Mouse (Mus musculus) stomach, postnatal 0 days (tissue): ENCODE data around the gene Endov. TPM values are rescaled to one million over a fixed set of nuclear protein-coding genes. Genes with fewer than 3 reads are reported as not detected.

Source experiments
- ATAC-seq: fragments of 200-750 bp; cut with Nextera tagmentation; 2 replicates; pipeline ENCODE4 v1.8.0; 2017; ENCODE audit not compliant: low FRiP score, low TSS enrichment
- DNase-seq: peaks from one replicate; pipeline ENCODE4 v3.0.0-alpha.2; 2016; ENCODE audit warnings: low spot score
- H3K27ac ChIP-seq: fragments of 300-500 bp; sonication (generic); replicated peaks from 2 replicates; pipeline ENCODE4 v1.5.1; 2014; ENCODE audit warnings: mild to moderate bottlenecking, control low read depth
- H3K27me3 ChIP-seq: fragments of 300-500 bp; sonication (generic); 2 replicates; pipeline ENCODE4 v1.6.1; 2014; ENCODE audit warnings: low read length; ENCODE audit not compliant: control insufficient read depth, insufficient read depth
- H3K36me3 ChIP-seq: fragments of 300-500 bp; sonication (generic); 2 replicates; pipeline ENCODE4 v1.6.1; 2014; ENCODE audit warnings: low read length, mixed read lengths; ENCODE audit not compliant: control insufficient read depth, insufficient read depth
- H3K4me1 ChIP-seq: fragments of 300-500 bp; sonication (generic); replicated peaks from 2 replicates; pipeline ENCODE4 v1.6.1; 2014; ENCODE audit warnings: antibody characterized with exemption; ENCODE audit not compliant: control insufficient read depth, insufficient read depth
- H3K4me2 ChIP-seq: fragments of 300-500 bp; sonication (generic); replicated peaks from 2 replicates; pipeline ENCODE4 v1.6.1; 2014; ENCODE audit warnings: low read depth, mild to moderate bottlenecking, control low read depth, moderate library complexity
- H3K4me3 ChIP-seq: fragments of 300-500 bp; sonication (generic); 2 replicates; pipeline ENCODE4 v1.5.1; 2014; ENCODE audit warnings: low read depth, low read length, control low read depth
- H3K9ac ChIP-seq: fragments of 300-500 bp; sonication (generic); 2 replicates; pipeline ENCODE4 v1.6.1; 2014; ENCODE audit warnings: mild to moderate bottlenecking, low read length, control low read depth, mixed read lengths
- H3K9me3 ChIP-seq: fragments of 300-500 bp; sonication (generic); 2 replicates; pipeline ENCODE4 v1.6.1; 2016; ENCODE audit warnings: low read length; ENCODE audit not compliant: control insufficient read depth
- CTCF ChIP-seq: IDR thresholded peaks from 2 replicates; pipeline ENCODE4 v1.5.1; 2016; ENCODE audit warnings: antibody characterized with exemption, low read depth, mild to moderate bottlenecking, moderate library complexity
- EP300 ChIP-seq: optimal IDR thresholded peaks from 2 replicates; pipeline ENCODE3; 2016; ENCODE audit warnings: antibody characterized with exemption
- WGBS: fragments of 180-500 bp; shearing (Covaris S2); extraction: QIAGEN DNeasy Blood & Tissue Kit; methylation state at CpG from one replicate; pipeline ENCODE4 v1.1.7; 2014; 5-methylcytosine and 5-hydroxymethylcytosine counted together
- polyA plus RNA-seq: library from polyadenylated mRNA; unstranded; fragments of >200 nt; fragmentation: Nextera tagmentation; extraction: Ambion mirVana; gene quantifications from 2 replicates; pipeline ENCODE4 v1.2.1, GENCODE M21; 2015

Gene Endov
- polyA plus RNA-seq, 1 experiment from 2014 or later, result 9.2 TPM

DNA sequence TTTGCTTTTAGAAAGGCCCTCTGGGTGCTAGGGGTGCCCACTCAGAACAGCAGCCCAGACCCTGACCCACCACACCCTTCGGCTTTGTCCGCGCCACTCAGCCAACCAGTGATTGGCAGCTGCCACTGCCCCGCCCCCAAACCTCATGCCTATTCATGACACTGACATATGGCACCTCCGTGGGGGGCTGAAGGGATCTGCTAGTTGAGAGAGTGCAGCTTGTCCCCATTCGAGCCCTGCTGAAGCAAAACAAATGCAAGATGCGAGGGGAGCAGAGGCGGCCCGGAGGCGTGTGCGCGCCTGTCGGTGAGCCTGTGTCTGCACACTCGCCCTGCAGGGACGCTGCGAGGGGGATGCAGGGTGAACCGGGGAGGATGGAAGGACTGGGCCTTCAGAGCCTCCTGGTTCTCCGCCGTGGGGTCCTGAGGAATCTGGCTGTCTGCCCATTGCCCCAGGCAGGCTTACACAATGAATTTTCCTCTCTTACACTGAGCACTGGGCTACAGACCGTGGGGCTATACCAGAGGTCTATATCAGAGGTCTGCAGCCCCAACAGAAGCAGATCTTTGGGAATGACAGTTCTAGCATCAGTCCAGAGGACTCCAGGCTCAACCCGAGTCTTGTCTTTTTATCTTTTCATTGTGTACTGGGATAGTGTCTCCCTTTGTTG lies 24.0 kb downstream of the Endov start:
- Histone ChIP-seq H3K9ac (no peak overlapping the region), H3K36me3 (no peaks in the 10 kb centered on the region), H3K4me3 (no peak overlapping the region), H3K9me3 (no peaks in the 10 kb centered on the region), H3K4me1 (no peaks in the 10 kb centered on the region), H3K27me3 (no peaks in the 10 kb centered on the region), H3K27ac (no peak overlapping the region), H3K4me2 (no peak overlapping the region)
- ATAC-seq (no peak), DNase-seq (no peak)
- no peak for TF ChIP-seq EP300
- TF ChIP-seq CTCF, result peak; percentile 45
- 7% methylated on average over 21 of the region's 21 CpGs for WGBS

DNA sequence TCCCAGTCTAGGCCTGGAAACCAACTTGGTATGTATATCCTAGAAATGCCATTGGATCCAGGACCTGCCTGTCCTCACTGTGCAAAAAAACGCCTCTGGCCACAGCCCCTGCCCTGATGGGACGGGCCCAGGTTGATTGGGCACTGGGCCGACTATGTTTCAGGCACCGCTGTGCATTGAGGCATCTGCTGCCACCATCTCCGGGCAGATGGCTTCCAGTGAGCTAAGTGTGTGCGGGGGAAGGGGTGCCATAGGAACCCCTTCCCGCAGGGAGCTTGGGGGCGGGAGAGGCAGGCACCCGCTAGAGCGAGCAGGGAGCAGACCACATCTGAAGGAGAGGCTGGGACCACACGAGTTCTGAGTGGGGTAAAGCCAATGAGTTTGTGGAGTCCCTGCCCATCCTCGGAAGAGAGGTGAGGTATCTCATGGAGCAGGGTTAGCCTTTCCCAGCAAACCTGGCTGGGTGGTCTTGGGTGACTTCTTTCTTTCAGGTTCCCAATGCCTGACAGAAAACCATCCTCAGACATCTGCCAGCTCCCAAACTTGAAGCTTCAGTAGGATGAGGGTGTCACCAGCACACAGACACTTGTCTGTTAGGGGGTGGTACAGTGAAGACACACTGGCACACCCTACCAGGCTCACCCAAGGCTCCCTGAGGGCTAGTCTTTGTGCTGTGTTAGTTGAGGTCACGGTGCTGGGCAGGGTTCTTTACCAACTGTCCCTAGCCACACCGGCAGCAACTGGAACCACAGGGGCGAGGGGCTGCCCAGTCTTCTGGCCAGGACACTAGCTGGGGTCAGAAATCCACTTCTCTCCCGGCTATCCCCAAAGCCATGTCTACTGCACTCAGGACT lies 24.9 kb downstream of the Endov start:
- TF ChIP-seq CTCF (no peak), EP300 (no peak)
- Histone ChIP-seq H3K36me3 (no peaks in the 10 kb centered on the region), H3K27ac (no peak overlapping the region), H3K4me2 (no peak overlapping the region), H3K4me3 (no peak overlapping the region), H3K4me1 (no peaks in the 10 kb centered on the region), H3K9me3 (no peaks in the 10 kb centered on the region), H3K9ac (peak overlapping the region; percentile 45; the same call in 1 of the 2 replicates), H3K27me3 (no peaks in the 10 kb centered on the region)
- 79% methylated on average over 16 of the region's 16 CpGs for WGBS
- ATAC-seq (no peak), DNase-seq (no peak)

DNA sequence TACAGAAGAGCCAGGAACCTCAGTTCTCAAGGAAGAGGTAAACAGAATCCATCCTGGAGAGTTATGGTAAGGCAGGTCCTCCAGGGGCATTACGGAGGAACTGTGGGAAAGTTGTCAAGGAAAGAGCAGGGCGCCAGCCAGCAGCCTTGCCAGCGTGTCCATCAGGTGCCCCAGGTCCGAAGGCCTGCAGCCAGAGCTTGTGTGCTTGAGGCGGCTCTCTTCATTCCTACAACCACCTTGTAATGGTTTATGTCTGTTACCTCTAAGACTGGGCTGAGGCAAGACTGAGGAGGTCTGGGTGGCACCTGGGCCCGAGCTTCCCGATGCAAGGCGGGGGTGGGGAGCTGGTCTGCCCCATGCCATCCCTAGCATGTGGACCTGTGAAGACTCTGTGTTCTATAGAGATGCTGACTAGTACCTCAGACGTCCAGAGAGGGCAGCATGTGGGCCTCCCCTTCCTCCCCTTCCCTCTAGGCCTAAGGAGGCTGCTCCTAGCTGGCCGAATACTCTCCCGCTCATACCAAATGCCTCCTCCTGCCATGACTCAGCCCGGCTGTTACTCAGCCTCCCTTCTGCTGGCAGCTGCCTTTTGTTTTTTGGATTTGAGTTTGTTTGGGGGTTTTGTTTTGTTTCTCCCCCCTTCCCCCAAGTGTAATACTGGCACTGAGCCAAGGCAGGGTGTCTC lies 25.7 kb downstream of the Endov start:
- no peaks in the 10 kb centered on the region for H3K27me3 ChIP-seq
- H3K4me2 ChIP-seq, result no peak overlapping the region
- H3K9me3 ChIP-seq, result no peaks in the 10 kb centered on the region
- H3K4me1 ChIP-seq, result no peaks in the 10 kb centered on the region
- peak; percentile 31 for DNase-seq
- no peaks in the 10 kb centered on the region for H3K36me3 ChIP-seq
- H3K4me3 ChIP-seq, result no peak overlapping the region
- TF ChIP-seq CTCF, result peak; percentile 56
- no peak for TF ChIP-seq EP300
- H3K9ac ChIP-seq, result no peak overlapping the region
- WGBS, result 63% methylated on average over 12 of the region's 12 CpGs
- no peak overlapping the region for H3K27ac ChIP-seq
- ATAC-seq, result peak; percentile 56

DNA sequence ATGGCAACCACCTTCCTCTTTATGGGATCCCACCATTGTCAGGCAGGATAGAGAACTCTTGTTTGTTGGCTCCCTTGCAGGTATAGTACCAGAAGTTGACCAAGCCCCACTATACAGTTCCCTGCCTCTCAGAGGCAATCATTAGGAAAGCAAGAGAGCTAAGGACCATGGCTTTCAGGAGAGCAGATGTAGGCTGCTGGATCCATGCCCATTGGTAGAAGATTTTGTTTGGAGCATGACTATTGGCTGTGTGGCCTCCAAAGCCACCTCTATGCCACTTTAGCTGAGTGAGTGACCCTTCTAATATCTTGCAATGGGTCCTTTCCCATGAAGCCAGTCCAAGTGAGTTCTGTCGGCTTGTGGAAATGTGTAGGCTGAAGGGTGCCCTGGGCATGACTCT lies 28.2 kb downstream of the Endov start:
- Histone ChIP-seq H3K9me3 (no peaks in the 10 kb centered on the region), H3K36me3 (no peaks in the 10 kb centered on the region), H3K27me3 (no peaks in the 10 kb centered on the region), H3K27ac (no peak overlapping the region), H3K9ac (no peak overlapping the region), H3K4me2 (no peak overlapping the region), H3K4me1 (no peaks in the 10 kb centered on the region), H3K4me3 (no peak overlapping the region)
- DNase-seq, result no peak
- TF ChIP-seq EP300 (no peak), CTCF (no peak)
- ATAC-seq, result no peak
- WGBS, result 88% methylated on average over 1 of the region's 1 CpGs

DNA sequence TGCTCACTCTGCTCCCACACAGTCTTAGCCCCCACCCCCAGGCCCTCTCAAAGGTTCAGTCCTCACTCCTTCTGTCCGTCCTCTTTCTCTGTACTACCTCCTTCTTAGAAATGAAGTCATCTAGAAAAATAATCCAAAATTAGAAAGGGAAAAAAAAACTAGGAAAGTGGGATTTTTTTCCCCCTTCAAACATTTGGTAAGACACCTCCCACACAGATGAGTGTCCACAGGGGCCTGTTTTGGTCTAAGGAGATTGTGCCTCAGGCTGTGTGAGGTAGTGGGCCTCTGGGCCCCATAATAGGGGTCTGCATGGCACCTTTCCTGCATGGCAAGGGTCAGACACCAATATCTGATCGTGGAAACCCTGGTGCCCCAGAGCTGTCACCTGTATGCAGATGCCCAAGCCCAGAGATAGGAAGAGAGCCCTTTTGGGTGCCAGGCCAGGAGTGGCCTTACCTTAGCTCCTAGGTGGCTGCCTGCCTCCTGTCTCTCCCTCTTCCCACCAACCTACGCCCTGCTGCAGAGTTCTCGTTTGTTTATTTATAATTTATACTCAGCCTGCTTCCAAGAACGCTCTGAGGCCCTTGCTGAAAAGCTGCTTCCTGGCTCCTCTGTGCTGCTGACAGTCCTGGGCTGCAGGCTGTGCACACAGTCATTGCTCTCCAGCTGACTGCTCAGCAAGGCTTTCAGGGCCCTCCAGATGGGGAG lies 29.0 kb downstream of the Endov start:
- Histone ChIP-seq H3K27ac (no peak overlapping the region), H3K36me3 (no peaks in the 10 kb centered on the region), H3K27me3 (no peaks in the 10 kb centered on the region), H3K4me3 (no peak overlapping the region), H3K4me2 (no peak overlapping the region), H3K9me3 (no peaks in the 10 kb centered on the region), H3K4me1 (0 out of 2 replicates have a peak, but pooled peaks cover 3% of the 10 kb centered on the region), H3K9ac (no peak overlapping the region)
- ATAC-seq (no peak), DNase-seq (no peak)
- 34% methylated on average over 5 of the region's 5 CpGs for WGBS
- TF ChIP-seq CTCF, result no peak
- TF ChIP-seq EP300, result no peak
